Mouse (Mus musculus): ENCODE measurements around the gene Ctbp2.

GRCm38 (mm10) chr7:133090641-133091040 lies 33.5 kb downstream of the Ctbp2 start:
- TF ChIP-seq CTCF (IDR thresholded peaks at IDR 0.05 in 2 of 3, conservative IDR thresholded peaks at IDR 0.05 in 1 of 3; ENCODE audit: control insufficient read depth in 1 of 3, insufficient read depth in 1 of 3, low read depth in 2 of 3, low read length in 3 of 3, poor library complexity in 1 of 3, severe bottlenecking in 1 of 3) (no peak), EP300 (IDR thresholded peaks at IDR 0.05; ENCODE audit: low read depth in 1 of 2, low read length in 2 of 2) (no peak), POLR2A (IDR thresholded peaks at IDR 0.05; ENCODE audit: control insufficient read depth in 1 of 2, insufficient read depth in 1 of 2, low read depth in 1 of 2, low read length in 2 of 2, poor library complexity in 1 of 2) (0 out of 4 replicates have a peak, but pooled peaks of 1 of the 2 experiments have one; percentile 4), JUND (IDR thresholded peaks at IDR 0.05; ENCODE audit: low read depth, low read length) (no peak), TBP (IDR thresholded peaks at IDR 0.05; ENCODE audit: low read depth, low read length) (no peak), MEF2A (IDR thresholded peaks at IDR 0.05; ENCODE audit: extremely low read depth, insufficient replicate concordance, low read depth, low read length, poor library complexity, severe bottlenecking) (no peak)
